Mouse (Mus musculus) stomach, postnatal 0 days (tissue): ENCODE measurements around the gene P2ry6.

Experiments used
- CTCF ChIP-seq: IDR thresholded peaks from 2 replicates; pipeline ENCODE4 v1.5.1; 2016; ENCODE audit warnings: antibody characterized with exemption, low read depth, mild to moderate bottlenecking, moderate library complexity
- EP300 ChIP-seq: optimal IDR thresholded peaks from 2 replicates; pipeline ENCODE3; 2016; ENCODE audit warnings: antibody characterized with exemption

DNA sequence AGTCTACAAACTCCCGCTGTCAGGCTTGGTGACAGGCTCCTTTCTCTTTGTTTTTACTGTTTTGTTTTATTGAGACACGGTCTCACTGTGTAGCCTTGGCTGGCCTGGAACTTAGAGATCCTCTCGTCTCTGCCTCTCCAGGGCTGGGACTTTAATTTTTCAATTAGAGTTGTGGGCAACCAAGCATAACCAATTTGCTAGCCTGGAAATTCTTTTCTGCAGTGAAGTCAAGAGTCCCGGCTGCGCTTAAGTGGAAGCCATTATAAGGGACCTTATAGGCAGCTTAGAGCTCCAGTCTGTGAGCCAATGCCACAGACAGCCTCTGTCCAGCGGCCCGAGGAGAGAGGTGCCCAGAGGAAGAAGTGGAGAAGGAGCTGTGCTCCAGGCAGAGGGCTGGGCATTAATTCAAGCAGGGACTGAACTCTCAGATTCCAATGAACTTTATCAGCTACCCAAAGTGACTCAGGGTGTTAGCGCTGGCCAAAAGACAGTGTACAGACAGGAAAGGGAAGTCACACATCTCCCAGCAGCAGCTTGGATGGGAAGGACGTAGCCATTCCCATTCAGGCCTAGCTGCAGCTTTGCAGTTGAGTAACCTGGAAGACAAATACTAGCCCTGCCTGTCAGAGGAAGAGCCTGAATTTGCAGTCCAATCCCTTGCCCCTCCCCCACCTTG is 16.3 kb upstream of the P2ry6 start:
- TF ChIP-seq EP300 (no peak), CTCF (no peak)
